Mouse (Mus musculus) C2C12 (cell line): ENCODE measurements at regions not wholly inside any gene's neighbourhood (a gene's known extent, or its start where the extent isn't known, plus 50 kb on each side); places are given as distances from the start of the nearest gene placed in this dataset.

ENCODE experiments used
- H3K27me3 ChIP-seq: one replicate; pipeline ENCODE4 v1.6.1; 2011; ENCODE audit not compliant: control insufficient read depth, insufficient read depth, insufficient read length
- H3K36me3 ChIP-seq: one replicate; pipeline ENCODE4 v1.6.1; 2011; ENCODE audit not compliant: control insufficient read depth, insufficient read depth
- H3K4me3 ChIP-seq: one replicate; pipeline ENCODE4 v1.5.1; 2011; ENCODE audit warnings: mild to moderate bottlenecking, control low read depth; ENCODE audit not compliant: poor library complexity, insufficient read depth, severe bottlenecking
- H3K79me2 ChIP-seq: one replicate; pipeline ENCODE4 v1.6.1; 2011; ENCODE audit not compliant: control insufficient read depth, insufficient read depth
- H3K79me3 ChIP-seq: one replicate; pipeline ENCODE4 v1.6.1; 2011; ENCODE audit warnings: low read depth, control low read depth
- H3ac ChIP-seq: one replicate; pipeline ENCODE3; 2011; ENCODE audit warnings: low read depth; ENCODE audit not compliant: control insufficient read depth, insufficient read length
- CEBPB ChIP-seq: IDR thresholded peaks from one replicate; pipeline ENCODE4 v1.6.1; 2011; ENCODE audit warnings: low read depth, mild to moderate bottlenecking, control low read depth, moderate library complexity
- CTCF ChIP-seq: IDR thresholded peaks from one replicate; pipeline ENCODE4 v1.5.1; 2011; ENCODE audit not compliant: control insufficient read depth, insufficient read depth, insufficient read length
- FOSL1 ChIP-seq: IDR thresholded peaks from one replicate; pipeline ENCODE4 v1.8.0; 2011; ENCODE audit warnings: mild to moderate bottlenecking, low read length; ENCODE audit not compliant: poor library complexity, insufficient read depth, severe bottlenecking
- MAX ChIP-seq: IDR thresholded peaks from one replicate; pipeline ENCODE4 v1.6.1; 2011; ENCODE audit warnings: mild to moderate bottlenecking, control low read depth
- MYOD1 ChIP-seq: IDR thresholded peaks from one replicate; pipeline ENCODE4 v1.6.1; 2011; ENCODE audit warnings: low read depth; ENCODE audit not compliant: control insufficient read depth, insufficient read length
- MYOG ChIP-seq: IDR thresholded peaks from one replicate; pipeline ENCODE4 v1.6.1; 2011; ENCODE audit not compliant: control insufficient read depth, insufficient read length; ENCODE audit errors: extremely low read depth
- USF1 ChIP-seq: IDR thresholded peaks from one replicate; pipeline ENCODE4 v1.6.1; 2011; ENCODE audit warnings: low read depth, mild to moderate bottlenecking, control low read depth, moderate library complexity

GRCm38 (mm10) chr15:68431251-68431650, 1930.5 kb upstream of the Lrrc6 start:
- Histone ChIP-seq H3K4me3 (no peak overlapping the region), H3K79me2 (no peaks in the 10 kb centered on the region), H3K79me3 (no peaks in the 10 kb centered on the region), H3K27me3 (no peaks in the 10 kb centered on the region), H3ac (no peak overlapping the region), H3K36me3 (no peaks in the 10 kb centered on the region)
- TF ChIP-seq FOSL1 (no peak), MYOD1 (peak; percentile 32)

- Histone ChIP-seq H3K27me3 (no peaks in the 10 kb centered on the region), H3K79me3 (no peaks in the 10 kb centered on the region), H3K36me3 (no peaks in the 10 kb centered on the region), H3ac (no peak overlapping the region), H3K79me2 (no peaks in the 10 kb centered on the region), H3K4me3 (no peak overlapping the region)
- TF ChIP-seq CEBPB = no peak
- no peak for TF ChIP-seq CTCF
- TF ChIP-seq FOSL1 = no peak
- TF ChIP-seq MYOG = no peak
- no peak for TF ChIP-seq MYOD1
- no peak for TF ChIP-seq MAX
- no peak for TF ChIP-seq USF1
Observed at GRCm38 (mm10) chr15:68430486-68430885, 1929.8 kb upstream of the Lrrc6 start.

GRCm38 (mm10) chr15:68428444-68429228, 1927.9 kb upstream of the Lrrc6 start:
- TF ChIP-seq CEBPB = no peak
- TF ChIP-seq CTCF = peak; percentile 24
- H3K79me3 ChIP-seq = no peaks in the 10 kb centered on the region
- no peak overlapping the region for H3K4me3 ChIP-seq
- H3K27me3 ChIP-seq = no peaks in the 10 kb centered on the region
- no peak overlapping the region for H3ac ChIP-seq
- H3K79me2 ChIP-seq = no peaks in the 10 kb centered on the region
- H3K36me3 ChIP-seq = no peaks in the 10 kb centered on the region

GRCm38 (mm10) chr15:68417142-68417541, 1916.4 kb upstream of the Lrrc6 start:
- no peak for TF ChIP-seq MAX
- TF ChIP-seq MYOG = no peak
- no peak for TF ChIP-seq FOSL1
- no peak for TF ChIP-seq CEBPB
- TF ChIP-seq CTCF = no peak
- no peak for TF ChIP-seq MYOD1
- TF ChIP-seq USF1 = no peak
- Histone ChIP-seq H3K4me3 (no peak overlapping the region), H3K36me3 (no peaks in the 10 kb centered on the region), H3K79me3 (no peaks in the 10 kb centered on the region), H3K27me3 (no peaks in the 10 kb centered on the region), H3ac (no peak overlapping the region), H3K79me2 (no peaks in the 10 kb centered on the region)

- Histone ChIP-seq H3K4me3 (no peak overlapping the region), H3K79me3 (no peaks in the 10 kb centered on the region), H3K27me3 (no peaks in the 10 kb centered on the region), H3K79me2 (no peaks in the 10 kb centered on the region), H3ac (no peak overlapping the region), H3K36me3 (no peaks in the 10 kb centered on the region)
- TF ChIP-seq FOSL1 = no peak
- peak; percentile 52 for TF ChIP-seq CTCF
- TF ChIP-seq USF1 = no peak
- TF ChIP-seq MAX = no peak
Observed at GRCm38 (mm10) chr15:68415401-68415925, 1914.8 kb upstream of the Lrrc6 start.

- H3K4me3 ChIP-seq = no peak overlapping the region
- no peak for TF ChIP-seq CTCF
- no peak for TF ChIP-seq USF1
- TF ChIP-seq FOSL1 = no peak
- TF ChIP-seq CEBPB = no peak
- TF ChIP-seq MYOD1 = no peak
- no peak for TF ChIP-seq MYOG
- TF ChIP-seq MAX = no peak
- no peaks in the 10 kb centered on the region for H3K79me2 ChIP-seq
Observed at GRCm38 (mm10) chr15:68414047-68414446, 1913.3 kb upstream of the Lrrc6 start.

More at GRCm38 (mm10) chr15:68414047-68414446, 1913.3 kb upstream of the Lrrc6 start:
- Histone ChIP-seq H3K36me3 (no peaks in the 10 kb centered on the region), H3K79me3 (no peaks in the 10 kb centered on the region), H3ac (no peak overlapping the region), H3K27me3 (no peaks in the 10 kb centered on the region)
